Mouse (Mus musculus) A20 (cell line): ENCODE data around the gene Fscn2.

Source experiments
- DNase-seq: peaks from one replicate; pipeline ENCODE4 v3.0.0-alpha.2; 2011; ENCODE audit warnings: low read depth, low spot score

Fscn2 gene

GRCm38 (mm10) chr11:120357791-120358401 is 3.4 kb upstream of the Fscn2 start:
- DNase-seq = no peak

DNA sequence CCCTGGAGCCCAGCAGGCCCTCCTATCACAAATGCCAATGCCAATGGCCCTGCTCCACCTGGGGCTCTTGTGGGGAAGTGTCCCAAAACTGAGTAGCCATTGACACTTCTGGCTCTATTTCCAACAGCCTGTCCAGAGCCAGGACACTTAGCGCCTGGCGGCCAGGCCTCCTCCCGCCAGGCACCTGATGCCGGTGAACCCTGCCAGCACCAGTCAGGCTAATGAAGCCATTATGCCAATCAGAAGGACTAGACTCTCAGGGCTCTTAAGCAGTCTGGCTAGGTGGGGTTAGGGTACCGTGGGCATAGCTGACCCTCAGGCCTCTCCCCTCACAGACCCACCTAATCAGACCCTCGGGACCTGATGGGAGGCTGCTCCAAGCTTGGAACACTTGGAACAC is 1.9 kb upstream of the Fscn2 start:
- DNase-seq = no peak

DNA sequence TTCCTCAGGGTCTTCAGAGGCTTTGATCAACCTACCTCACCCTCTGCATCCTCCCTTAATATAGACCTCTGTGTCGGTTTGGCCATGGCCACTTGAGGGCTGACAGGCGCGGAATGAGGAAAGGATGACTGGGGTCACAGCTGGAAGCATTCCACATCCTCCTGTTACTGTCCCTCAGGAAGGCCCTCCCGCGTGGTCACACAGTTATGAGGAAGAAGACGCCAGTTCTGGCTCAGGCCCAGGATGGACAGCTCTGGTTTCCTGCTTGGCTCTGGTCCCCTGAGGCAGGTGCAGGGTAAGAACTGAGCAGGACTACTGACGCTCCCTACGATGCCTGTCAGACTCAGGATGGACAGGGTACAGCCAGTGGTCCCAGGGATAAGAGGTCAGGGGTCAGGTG is 1.3 kb upstream of the Fscn2 start:
- no peak for DNase-seq

DNA sequence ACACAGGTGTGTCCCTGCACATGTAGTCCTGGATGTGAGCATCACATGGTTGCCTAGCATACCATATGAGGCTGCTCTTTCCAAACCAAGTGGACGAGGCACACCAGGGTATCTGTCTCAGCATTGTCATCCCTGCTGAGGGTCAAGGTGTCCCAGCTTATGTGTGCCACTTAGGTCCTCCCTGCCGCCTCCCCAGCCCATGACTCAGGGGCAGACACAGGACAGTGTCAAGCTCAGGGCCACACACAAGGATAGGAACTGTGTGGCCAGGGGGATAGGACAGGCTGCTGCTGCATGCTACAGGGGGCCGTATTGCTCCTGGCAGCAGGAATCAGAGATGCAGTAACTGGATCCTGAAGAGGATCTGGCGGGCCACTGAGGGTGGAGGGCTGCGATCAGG is 579 bp upstream of the Fscn2 start:
- DNase-seq = no peak

- no peak for DNase-seq
These were observed 1.6 kb downstream of the Fscn2 start for GRCm38 (mm10) chr11:120362891-120363290.

GRCm38 (mm10) chr11:120366443-120367027 is 5.2 kb downstream of the Fscn2 start:
- DNase-seq = no peak

DNA sequence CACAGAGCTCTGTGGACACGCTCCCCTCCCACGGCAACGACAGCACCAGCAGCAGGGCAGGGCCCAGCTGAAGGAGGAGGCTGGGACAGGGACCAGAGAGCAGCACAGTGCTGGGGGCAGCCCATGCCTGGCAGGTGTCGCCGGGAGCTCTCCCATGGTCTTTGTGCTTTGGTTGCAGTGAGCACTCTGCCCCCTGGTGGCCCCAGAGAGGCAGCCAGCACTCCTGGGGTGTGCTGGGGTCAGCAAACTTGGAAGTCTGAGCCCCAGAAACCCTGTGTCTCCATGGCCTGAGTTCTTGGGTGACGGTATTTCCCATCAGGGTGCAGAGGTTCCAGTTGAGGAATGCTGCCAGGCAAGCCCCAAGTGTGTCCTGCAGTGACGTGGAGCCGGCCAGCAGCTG is 8.3 kb downstream of the Fscn2 start:
- DNase-seq = peak; percentile 69

GRCm38 (mm10) chr11:120373025-120373424 is 11.7 kb downstream of the Fscn2 start:
- no peak for DNase-seq

DNA sequence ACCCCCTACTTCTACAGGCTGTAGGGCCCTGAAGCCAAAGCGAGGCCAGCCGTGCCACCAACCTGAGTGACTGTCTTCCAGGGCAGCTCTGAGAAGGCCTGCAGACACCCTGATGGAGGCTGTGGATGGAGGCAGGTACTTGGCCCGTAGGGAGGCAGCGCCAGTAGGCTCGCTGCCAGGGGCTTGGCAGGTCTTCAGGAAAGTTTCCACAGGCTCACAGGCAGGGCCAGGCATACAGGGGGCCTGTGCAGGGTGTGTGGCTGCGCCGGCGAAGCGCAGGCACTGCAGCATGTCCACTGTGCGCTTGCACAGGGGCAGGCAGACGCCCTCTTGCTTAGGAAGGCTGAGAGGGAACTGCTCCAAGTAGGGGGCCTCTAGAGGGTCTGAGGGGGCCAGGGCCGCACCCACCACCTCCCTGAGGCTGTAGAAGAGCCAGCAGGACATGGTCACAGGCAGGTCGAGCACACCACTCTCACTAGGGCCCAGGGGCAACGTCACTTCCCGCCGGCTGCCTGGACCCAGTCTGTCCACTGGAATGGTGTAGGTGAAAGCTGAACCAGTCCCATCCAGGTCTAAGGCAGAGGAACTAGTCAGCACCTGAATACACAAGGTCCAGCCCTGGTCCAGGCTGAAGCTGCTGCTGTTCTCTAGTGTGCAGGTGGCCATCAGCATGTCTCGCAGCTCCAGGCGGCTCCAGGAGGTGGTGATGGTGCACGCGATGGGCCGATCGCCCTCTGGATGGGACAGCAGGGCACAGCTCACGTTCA is 12.7 kb downstream of the Fscn2 start:
- no peak for DNase-seq

- DNase-seq = no peak
These were observed 14.0 kb downstream of the Fscn2 start for GRCm38 (mm10) chr11:120375324-120375723.

GRCm38 (mm10) chr11:120376302-120377160 is 15.2 kb downstream of the Fscn2 start:
- DNase-seq = no peak

GRCm38 (mm10) chr11:120377337-120377736 is 16.0 kb downstream of the Fscn2 start:
- no peak for DNase-seq

- DNase-seq = peak; percentile 63
These were observed 16.8 kb downstream of the Fscn2 start for GRCm38 (mm10) chr11:120378031-120378610.

GRCm38 (mm10) chr11:120378611-120379540 is 17.5 kb downstream of the Fscn2 start, which contains the start of gene Faap100:
Gene Faap100, minus strand, starts transcription at chr11:120378764.
- peak; percentile 96 for DNase-seq

GRCm38 (mm10) chr11:120380271-120380670 is 18.9 kb downstream of the Fscn2 start:
- DNase-seq = no peak

GRCm38 (mm10) chr11:120381157-120381556 is 19.8 kb downstream of the Fscn2 start:
- no peak for DNase-seq

DNA sequence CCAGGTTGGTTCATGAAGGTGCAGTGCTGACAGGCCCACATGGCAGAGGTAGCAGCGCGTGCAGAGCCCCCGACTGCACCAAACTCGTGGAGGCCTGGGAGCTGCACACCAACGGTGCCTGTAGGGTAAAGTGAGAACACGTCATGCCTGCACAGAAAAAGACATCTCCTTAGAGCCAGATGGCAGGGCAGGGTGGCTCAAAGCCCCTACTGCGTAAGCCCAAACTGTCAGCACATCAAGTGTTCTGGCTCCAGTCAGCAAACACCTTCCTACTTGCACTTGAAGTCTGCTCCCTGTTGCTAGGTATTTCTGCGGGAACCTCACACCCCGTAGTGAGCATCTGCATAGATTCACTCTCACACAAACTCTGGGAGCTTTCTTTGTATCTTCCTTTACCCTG is 21.2 kb downstream of the Fscn2 start:
- no peak for DNase-seq

GRCm38 (mm10) chr11:120386632-120387031 is 25.3 kb downstream of the Fscn2 start:
- no peak for DNase-seq

- DNase-seq = no peak
These were observed 25.8 kb downstream of the Fscn2 start for GRCm38 (mm10) chr11:120387157-120387556.

- DNase-seq = no peak
These were observed 27.2 kb downstream of the Fscn2 start for GRCm38 (mm10) chr11:120388580-120388979.
